Mouse (Mus musculus) testis, postnatal 14 days (tissue): ENCODE data around the gene Polr2c.

ENCODE experiments used
- DNase-seq: peaks from one replicate; pipeline ENCODE4 v3.0.0; 2021; ENCODE audit warnings: low spot score

The Polr2c gene

DNA sequence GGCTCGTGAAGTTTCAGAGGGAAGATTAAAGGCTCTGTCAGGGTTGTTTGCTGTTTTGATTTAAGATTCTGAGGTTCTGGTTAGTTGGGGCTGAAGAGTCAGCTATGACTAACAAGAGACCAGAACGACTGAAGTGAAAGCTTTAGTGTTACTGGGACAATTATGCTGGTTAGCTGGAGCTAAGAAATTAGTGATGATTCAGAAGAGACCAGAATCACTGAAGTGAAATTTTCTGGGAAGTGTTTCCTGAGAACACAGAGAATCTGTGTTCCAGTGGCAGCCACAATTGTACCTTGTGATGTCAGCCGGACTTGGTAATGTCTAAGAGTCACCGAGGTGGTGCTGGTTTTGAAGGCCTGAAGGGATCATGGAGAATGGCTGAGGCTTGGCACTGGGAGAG is 23.5 kb downstream of the Polr2c start:
- DNase-seq = no peak

DNA sequence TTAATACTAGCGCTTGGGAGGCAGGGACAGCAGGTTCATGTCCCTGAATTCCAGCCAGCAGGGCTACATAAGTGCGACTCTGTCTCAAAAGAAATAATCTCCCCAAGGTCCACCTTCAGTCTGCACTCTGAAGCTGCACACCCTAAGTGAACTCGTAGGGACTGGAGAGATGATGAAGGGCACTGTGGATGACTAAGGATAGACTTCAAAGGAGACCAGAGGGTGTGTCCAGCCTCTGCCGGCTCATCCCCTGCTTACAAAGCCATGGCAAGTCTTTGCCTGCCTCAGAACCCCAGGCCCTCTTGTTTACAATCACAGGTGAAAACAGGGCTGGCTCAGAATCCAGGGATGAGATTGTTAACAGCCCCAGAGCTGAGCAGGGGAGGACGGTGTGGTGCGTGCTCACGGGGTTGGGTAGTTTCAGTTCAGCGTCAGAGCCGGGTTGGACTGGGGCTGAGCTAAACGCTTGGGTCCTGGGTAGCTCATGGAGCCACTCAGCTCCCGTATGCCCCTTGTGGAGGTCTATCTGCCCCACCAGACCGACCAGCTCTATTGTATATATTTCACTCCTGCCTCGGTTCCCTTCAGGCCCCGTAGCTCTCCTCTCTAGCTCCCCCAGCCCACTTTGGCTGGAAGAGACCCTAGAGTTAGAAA is 31.3 kb downstream of the Polr2c start:
- DNase-seq = no peak

DNA sequence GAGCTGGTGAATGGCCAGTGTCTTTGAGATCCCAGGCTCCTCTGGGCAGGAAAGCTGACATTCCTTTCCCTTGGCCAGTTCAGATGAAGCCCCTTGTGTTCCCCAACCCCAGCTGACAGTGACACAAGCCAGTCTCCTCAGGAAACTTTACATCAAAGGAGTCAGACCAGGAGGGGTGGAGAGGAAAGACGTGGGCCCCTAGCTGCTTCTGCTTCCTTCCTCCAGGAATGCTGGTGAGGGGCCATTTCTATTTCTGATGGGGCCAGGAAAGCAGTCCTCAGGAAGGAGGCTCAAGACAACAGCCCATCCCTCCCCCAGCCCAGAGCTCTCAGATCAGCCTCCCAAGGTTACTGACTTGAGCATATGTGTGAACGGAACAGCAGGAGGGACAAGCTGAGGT is 35.7 kb downstream of the Polr2c start:
- no peak for DNase-seq

DNA sequence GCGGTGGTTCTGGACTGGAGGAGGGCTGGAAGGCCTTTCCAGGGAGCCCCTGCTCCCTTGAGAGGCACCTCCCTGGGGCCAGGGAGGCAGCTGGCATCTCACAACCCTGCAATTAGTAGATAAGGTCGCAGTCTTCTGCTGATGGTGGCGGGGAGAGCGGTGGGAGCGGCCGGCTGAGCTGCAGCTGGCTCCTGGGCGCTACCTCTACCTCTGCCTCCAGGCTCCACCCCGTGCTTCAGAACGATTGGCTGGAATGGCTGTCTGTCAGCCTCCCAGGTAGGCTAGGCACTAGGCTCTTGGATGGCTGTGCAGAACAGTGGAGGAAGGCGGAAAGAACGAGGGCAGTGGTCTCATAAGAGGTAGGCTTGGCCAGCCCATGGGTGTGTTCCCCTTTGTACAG is 42.0 kb downstream of the Polr2c start:
- no peak for DNase-seq

DNA sequence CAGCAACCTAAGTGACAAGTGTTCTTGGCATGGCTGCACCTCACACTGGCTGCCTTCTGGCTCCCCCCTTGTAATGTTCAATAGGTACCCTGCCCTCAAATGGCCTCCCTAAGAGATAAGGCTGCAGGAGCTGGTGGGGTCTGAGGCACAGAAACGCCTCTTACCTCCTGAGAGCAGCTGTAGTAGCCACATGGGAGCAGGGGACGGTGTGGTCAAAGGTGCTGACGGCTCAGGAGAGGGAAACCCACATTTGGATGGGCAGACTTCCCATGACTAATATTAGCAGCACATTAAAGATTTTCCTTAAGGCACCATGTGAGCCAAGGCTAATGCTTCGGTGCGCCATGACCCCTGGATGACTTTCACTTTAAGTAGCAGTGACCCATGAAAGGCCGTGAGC is 43.4 kb downstream of the Polr2c start:
- DNase-seq = no peak

DNA sequence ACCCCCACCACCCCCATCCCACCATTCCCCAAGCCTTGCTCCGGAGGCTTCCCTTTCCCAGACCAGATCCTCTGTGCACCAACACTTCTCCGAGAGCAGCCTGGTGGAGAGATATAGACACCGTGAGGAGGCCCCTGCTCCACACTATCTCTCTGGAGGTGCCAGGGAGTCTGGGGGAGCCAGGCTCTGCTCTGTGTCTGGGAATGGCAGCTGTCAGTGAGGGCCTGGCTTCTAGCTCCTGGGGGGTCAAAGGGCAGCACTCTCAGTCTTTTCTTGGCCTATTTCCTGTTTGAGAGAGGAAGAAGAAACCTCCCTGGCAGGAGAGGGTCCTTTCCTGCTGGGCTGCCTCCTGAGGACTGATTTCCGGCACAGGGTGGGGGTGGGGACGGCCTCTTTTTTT is 43.8 kb downstream of the Polr2c start:
- no peak for DNase-seq

DNA sequence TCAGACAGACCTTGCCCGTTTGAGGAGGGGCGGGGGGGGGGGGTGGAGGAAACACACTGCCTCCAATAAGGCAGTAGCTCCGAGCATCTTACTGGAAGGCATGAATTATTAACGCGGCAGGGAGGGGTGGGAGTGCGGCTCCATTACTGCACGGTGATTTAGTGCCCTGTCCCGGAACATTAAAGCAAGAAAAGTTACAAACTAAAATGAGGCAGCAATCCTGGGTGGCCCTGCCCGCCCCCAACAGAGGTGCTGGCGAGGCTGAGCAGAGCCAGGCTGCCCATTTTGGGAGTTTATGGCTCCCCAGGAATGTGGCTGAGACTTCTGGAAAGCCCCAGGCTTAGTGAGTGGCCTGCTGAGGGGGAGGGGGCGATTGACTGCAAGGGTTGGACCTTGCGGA is 46.5 kb downstream of the Polr2c start:
- DNase-seq = no peak

DNA sequence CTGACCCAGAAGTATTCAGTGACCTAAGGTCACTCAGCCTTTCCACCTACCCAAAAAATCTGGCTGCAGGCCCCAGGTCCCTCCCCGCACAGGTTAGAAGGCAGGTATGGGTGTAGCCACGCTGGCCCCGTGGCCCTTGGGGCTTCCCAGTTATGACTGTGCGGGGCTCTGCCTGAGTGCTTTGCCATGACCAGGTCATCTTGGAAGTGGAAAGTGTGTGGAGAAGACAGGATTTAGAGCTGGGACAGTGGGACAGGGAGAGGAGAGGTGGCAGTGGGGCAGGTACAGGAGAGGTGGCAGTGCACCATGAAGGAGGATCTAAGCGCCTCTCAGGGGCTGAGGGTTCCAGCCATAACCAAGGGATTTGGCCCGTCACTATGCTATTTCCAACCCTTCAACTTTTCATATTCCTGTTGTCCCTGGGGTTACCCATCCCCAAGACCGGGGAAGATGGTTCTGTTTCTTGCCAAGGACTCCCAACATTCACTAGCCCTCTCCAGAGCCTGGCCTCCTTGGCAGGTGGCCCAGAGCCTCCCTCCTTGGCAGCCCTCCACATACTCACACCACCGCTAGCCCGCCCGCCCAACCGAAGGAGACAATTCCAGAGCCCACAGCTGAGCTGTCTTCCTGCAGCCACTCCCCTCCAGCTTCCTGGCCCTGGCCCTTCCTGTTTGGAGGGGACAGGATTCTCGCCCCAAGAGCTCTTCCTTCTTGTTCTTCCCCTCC is 47.4 kb downstream of the Polr2c start:
- peak; percentile 64 for DNase-seq

DNA sequence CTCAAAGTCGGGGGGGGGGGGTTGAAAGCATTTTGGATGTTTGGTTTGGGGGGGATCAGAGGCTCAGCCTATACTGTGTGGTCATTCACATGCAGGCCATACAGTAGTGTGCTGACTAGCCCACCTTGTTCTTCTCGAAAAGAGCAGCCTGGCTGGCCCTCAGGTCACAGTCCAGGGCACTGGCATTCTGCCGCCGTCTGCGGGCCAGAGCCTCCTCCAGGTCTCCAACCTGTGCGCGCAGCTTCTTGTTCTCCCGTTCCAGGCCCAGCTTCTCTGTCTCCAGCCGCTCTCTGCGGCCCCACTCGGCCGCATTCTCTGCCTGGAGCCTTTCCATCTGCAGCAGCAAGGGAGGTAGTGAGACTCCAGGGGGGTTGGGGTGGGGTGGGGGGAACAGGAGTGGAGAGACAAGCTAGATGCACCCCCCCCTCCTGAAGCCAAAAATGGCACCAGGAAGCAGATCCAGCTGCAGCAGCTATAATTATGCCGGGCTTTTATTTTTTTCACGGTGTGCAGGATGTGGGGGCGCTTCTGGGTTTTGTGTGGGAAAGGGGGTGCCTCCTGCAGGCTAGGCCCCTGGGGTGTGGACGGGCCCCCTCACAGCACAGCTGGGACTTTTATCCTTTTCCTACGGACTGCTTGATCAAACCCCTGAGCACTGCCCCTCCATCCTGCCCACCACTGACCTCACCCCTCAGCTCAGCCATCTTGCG is 50.5 kb downstream of the Polr2c start:
- DNase-seq = no peak

DNA sequence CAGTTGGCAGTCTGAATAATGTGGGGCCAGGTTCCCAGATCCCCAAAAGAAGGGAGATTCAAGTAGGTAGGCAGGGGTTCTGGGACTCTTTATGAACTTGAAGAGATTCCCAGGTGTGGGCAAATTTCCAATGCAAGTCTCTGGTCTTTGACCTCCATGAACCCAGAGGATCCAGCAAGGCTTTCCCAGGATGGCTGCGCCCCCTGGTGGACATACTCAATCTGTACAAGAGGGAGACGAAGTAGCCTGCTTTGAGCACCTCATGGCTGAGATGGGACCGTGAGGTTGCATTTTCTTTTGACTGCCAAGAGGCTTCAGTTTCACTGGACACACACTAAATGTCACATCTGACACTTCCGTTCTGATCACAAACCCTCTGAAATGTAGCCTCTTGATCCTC is 51.6 kb downstream of the Polr2c start:
- peak; percentile 74 for DNase-seq

DNA sequence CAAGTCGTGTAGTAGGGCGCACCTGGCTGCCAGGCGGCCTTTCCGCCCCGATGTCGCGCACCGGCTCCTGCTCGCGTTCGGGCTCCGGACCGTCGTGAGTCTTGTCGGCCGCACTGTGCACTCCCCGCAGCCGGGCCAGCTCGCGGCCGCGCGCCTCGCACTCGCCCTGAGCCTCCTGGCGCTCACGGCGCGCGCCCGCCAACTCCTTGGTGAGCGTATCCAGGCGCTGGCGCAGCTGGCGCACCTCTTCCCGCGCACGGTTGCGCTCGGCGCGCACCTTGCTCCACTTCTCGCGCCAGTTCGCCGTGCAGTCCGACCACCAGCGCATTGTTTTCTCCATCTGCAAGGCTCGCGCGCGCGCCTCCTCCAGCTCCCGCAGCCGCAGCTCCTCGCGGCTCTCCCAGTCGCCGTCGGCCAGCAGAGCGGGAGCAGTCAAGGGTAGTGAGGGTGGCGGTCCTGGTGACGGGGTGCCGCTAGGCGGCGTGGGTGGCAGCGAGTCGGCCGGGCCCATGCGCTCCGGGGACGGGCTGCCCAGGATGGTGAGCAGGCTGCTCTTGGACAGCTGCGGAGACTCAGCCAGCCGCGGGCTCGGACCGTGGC is 55.9 kb downstream of the Polr2c start:
- DNase-seq = peak; percentile 46

DNA sequence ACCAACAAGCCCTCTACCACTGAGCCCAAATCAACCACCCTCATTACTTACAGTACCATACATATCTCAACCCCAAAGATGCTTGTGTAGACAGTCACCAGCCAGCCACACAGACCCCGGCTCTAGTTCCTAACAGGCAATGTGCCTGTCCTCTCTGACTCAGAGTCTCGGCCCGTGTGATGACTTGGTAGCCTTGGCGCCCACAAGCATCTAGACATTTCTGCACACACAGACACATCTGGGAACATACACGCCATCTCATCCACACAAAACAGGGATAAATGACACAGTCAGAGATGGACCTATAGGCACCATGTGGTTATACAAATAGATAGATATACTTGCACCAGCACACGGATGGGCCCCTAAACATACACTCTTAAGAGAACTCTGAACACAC is 57.0 kb downstream of the Polr2c start:
- DNase-seq = no peak

DNA sequence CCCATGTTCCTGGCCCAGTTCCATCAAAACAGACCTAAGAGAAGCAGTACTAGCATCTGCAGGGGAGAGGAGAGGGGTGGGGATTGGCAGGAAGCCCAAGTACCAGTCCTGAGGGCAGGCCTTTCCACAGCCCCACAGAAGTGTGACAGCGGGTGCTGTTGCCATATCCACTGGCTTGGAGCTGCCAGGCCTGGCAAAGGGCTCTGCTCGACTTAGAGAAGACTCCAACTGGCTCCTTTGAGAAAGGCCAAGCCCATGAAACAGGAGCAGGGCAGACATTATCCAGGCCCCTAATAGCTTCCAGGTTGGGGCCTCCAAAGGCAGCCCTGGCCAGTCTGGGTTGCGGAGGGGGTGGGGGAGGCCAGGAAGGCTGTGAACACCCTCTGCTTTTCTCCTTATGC is 57.5 kb downstream of the Polr2c start:
- DNase-seq = no peak

DNA sequence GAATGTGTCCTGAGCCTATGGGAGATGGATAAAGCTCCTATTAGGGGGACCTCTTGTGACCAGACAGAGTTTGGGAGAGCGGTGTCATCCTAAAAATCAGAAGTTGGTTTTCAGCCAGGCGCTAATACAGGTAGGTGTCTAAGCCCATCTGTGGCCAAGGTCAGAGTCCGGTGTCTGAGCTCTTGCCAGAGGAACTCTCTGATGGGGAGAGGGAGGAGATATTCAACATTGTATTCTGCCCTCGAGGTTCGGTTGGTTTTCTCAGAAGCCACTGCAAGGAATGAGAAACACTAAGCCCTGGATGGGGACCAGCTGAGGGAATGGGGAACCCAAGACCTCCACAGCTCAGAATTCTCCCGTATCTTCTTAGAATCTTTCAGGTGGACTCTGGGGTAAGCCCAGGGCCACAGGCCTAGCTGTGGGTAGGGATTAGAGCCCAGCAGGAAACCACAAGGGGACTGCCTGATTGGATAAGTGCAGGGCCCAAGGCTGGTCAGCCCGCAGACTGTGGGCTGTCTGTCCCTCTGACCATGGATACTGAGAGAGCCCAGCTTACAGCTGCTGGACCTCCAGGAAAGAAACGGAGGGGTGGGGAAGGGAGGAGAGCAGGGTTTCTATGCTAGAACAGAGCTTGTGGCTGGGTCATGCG is 59.2 kb downstream of the Polr2c start:
- DNase-seq = no peak

DNA sequence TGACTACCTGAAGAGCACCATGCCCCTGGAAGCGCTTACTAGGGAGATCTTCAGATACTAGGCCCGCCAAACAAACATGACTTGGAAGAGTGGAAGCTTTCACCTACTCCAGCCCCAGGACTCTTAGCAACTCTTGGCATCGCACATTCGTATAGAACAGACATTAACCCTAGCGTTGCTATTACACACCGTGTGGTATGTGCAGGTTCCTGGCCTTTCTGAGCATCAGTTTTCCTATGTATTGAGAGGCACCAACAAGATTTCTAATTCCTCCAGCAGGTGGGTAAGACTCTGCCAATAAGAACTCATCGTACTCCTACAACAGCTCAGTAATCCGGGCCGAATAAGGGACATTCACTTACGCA is 59.7 kb downstream of the Polr2c start:
- no peak for DNase-seq

DNA sequence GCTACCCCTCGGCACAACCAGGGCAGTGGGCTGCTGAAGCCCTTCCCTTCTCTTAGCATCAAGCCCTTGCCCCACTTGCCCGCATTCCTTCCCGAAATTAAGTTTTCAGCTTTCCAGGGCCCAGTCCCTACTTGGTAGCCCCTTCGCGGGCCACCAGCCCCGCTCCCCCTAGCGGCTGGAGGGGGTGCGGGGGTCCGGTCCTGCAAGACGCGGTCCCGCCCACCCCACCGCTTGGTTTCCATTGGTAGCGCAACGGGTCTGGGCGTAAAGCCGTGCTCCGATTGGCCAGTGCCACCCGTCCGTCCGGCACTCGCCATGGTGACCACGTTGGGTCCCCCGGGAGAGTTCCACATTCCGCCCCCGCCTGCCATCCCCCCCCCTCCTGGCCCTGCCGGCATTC is 60.1 kb downstream of the Polr2c start:
- DNase-seq = peak; percentile 94

DNA sequence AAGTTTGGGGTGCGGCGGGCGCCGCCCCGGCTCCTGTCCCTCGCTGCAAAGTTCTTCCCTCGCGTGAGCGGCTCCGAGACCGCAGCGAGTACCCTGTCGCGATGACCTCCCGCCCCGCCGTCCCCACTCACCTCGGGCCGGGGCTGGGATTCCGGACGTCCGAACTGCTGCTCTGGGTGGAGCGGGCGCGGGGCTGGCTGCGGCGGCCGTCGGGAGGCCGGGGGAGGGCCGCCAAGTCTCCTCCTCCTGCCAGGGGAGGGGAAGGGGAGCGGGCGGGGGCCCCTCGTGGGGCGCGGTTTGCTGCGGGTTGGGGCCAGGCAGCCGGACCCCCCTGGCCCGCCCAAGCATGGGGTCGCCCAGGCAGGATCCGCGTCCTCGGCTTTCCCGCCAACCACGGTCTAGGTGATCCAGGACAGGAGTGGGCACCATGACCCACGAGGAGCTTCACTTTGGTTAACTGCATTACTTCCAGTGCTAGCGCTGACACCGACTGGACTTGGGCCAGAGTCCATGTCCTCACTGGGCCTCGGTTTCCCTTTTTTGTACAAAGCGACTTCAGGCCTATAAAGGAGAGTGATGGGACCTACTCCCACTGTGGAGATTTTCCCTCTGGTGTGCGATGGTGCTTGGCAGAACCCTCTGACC is 60.7 kb downstream of the Polr2c start, which contains the start of gene Ccdc102a:
Gene Ccdc102a, minus strand, starts transcription at position 248 of the 645 bp plus-strand sequence.
- peak; percentile 43 for DNase-seq

DNA sequence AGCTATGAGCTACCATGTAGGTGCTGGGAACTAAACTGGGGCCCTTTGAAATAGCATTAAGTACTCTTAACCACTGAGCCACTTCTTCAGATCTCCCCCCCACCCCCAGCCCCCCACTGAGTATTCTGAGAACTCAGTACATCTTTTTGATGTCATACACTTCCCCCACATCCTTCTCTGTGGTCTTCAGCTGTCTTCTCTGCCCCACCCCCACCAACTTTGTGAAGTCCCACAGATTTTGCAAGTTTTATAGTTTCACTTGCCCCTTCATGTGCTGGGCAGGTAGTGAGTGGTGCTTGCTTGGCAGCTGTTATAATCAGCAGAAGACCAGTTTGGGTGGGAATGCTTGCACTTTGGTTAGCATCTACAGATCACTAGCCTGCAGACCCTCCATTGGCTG is 62.0 kb downstream of the Polr2c start:
- no peak for DNase-seq

DNA sequence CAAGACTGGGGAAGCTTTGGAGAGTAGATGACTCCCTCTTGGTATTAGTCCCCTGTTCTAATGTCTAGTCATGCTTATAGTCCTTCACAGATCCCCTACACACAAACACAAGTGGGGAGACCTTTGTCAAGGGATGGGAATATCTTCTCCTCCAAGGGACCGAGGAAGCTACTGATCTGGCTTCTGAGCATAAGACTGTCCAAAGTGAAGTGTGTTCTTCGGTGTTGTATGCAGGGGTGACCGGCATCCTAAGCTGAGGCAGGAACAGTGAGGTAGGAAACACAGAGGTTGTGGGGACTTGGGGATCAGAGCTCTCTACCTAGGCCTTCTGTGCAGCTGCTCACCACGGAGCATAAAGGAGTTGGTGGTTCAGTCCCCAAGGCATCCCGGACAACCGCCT is 64.9 kb downstream of the Polr2c start:
- DNase-seq = no peak

DNA sequence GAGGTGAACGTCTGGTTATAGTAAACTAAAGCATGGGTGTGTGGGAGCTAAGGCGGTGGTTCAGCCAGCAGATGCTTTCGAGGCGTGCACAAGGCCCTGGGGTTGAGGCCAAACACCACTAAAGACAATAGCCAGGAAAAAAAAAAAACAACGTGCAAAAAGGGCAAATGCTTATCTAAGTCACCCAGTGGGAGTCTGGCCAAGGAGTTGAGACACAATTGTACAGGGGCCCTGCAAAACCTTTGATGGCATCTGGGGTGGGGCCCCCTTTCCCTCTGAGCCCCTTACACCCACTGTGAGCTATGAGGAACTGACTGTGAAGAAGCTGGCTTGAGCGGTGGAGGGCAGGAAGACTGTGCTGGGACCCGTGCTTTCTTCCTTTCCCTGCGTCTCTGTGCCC is 65.4 kb downstream of the Polr2c start:
- DNase-seq = no peak
